Mouse (Mus musculus) thymus, adult 2 months (tissue): Measurements from ENCODE around the gene Ado. TPM values are rescaled to one million over a fixed set of nuclear protein-coding genes. Genes with fewer than 3 reads are reported as not detected.

Source experiments
- DNase-seq: peaks from one replicate; pipeline ENCODE4 v3.0.0; 2021
- H3K27ac ChIP-seq: fragments of 200-500 bp; 2 replicates; pipeline ENCODE4 v1.5.1; 2012; ENCODE audit warnings: low read length, control low read depth; ENCODE audit not compliant: control insufficient read depth, insufficient read depth
- H3K27me3 ChIP-seq: fragments of 200-500 bp; 2 replicates; pipeline ENCODE4 v1.6.1; 2012; ENCODE audit warnings: mild to moderate bottlenecking, low read length, moderate library complexity, mixed read lengths; ENCODE audit not compliant: control insufficient read depth, insufficient read depth
- H3K36me3 ChIP-seq: fragments of 200-500 bp; 2 replicates; pipeline ENCODE4 v1.6.1; 2012; ENCODE audit warnings: mild to moderate bottlenecking, low read length, moderate library complexity; ENCODE audit not compliant: control insufficient read depth, insufficient read depth
- H3K4me1 ChIP-seq: fragments of 200-500 bp; replicated peaks from 2 replicates; pipeline ENCODE4 v1.6.1; 2012; ENCODE audit warnings: low read length; ENCODE audit not compliant: control insufficient read depth, insufficient read depth
- H3K4me3 ChIP-seq: fragments of 200-500 bp; 2 replicates; pipeline ENCODE4 v1.5.1; 2012; ENCODE audit warnings: mild to moderate bottlenecking, low read length, control low read depth, moderate library complexity; ENCODE audit not compliant: control insufficient read depth, insufficient read depth
- CTCF ChIP-seq: fragments of 200-500 bp; IDR thresholded peaks from 2 replicates; pipeline ENCODE4 v1.5.1; 2012; ENCODE audit warnings: mild to moderate bottlenecking, control low read depth, low read length, moderate library complexity, borderline replicate concordance; ENCODE audit not compliant: control insufficient read depth, poor library complexity, insufficient read depth; ENCODE audit errors: extremely low read depth
- POLR2A ChIP-seq: fragments of 200-500 bp; IDR thresholded peaks from 2 replicates; pipeline ENCODE4 v1.6.1; 2012; ENCODE audit warnings: mild to moderate bottlenecking, low read length, control low read depth, moderate library complexity; ENCODE audit not compliant: control insufficient read depth, poor library complexity, insufficient read depth; ENCODE audit errors: extremely low read depth
- WGBS: fragments of 180-500 bp; shearing (Covaris S2); methylation state at CpG from one replicate; pipeline ENCODE4 v1.1.7; 2018; 5-methylcytosine and 5-hydroxymethylcytosine counted together
- polyA plus RNA-seq: library from polyadenylated mRNA; depleted of rRNA; stranded (reverse); fragments of >200 nt; gene quantifications from 2 replicates; pipeline ENCODE4 v1.2.3, GENCODE M21; 2012; rRNA removed

Ado gene
- polyA plus RNA-seq, result 20.7 and 25.0 TPM in 2 replicates

GRCm38 (mm10) chr10:67548877-67549731 is at the start of gene Ado:
Gene Ado, minus strand, starts transcription at chr10:67548955.
- under 1% methylated on average over 79 of the region's 79 CpGs for WGBS
- Histone ChIP-seq H3K4me3 (peak within 1 kb of the TSS; percentile 62), H3K36me3 (no peaks in the 10 kb centered on the region), H3K27me3 (no peaks in the 10 kb centered on the region), H3K27ac (peak within 1 kb of the TSS; percentile 70), H3K4me1 (peaks cover 12% of the 10 kb centered on the region)
- peak; percentile 80 for TF ChIP-seq CTCF
- peak; percentile 62 for TF ChIP-seq POLR2A
- DNase-seq, result peak; percentile 82

GRCm38 (mm10) chr10:67595278-67595677 is 46.5 kb upstream of the Ado start:
- Histone ChIP-seq H3K27ac (no peak overlapping the region), H3K4me1 (no peaks in the 10 kb centered on the region), H3K4me3 (no peak overlapping the region), H3K27me3 (no peaks in the 10 kb centered on the region), H3K36me3 (no peaks in the 10 kb centered on the region)
- no peak for DNase-seq
- TF ChIP-seq CTCF (no peak), POLR2A (no peak)
- WGBS, result 83% methylated on average over 3 of the region's 3 CpGs

- Histone ChIP-seq H3K4me3 (no peak overlapping the region), H3K27me3 (no peaks in the 10 kb centered on the region), H3K36me3 (no peaks in the 10 kb centered on the region), H3K27ac (no peak overlapping the region; the same call in 1 of the 2 replicates), H3K4me1 (peaks cover 27% of the 10 kb centered on the region)
- TF ChIP-seq CTCF, result no peak
- no peak for TF ChIP-seq POLR2A
- DNase-seq, result peak; percentile 56
- WGBS, result 40% methylated on average over 18 of the region's 18 CpGs
These were observed 37.3 kb upstream of the Ado start for GRCm38 (mm10) chr10:67585873-67586610.

- H3K27ac ChIP-seq, result no peak overlapping the region
- no peaks in the 10 kb centered on the region for H3K36me3 ChIP-seq
- no peak overlapping the region for H3K4me3 ChIP-seq
- H3K4me1 ChIP-seq, result peaks cover 27% of the 10 kb centered on the region
- no peaks in the 10 kb centered on the region for H3K27me3 ChIP-seq
- no peak for TF ChIP-seq POLR2A
- TF ChIP-seq CTCF, result no peak
- peak; percentile 46 for DNase-seq
- 12% methylated on average over 12 of the region's 12 CpGs for WGBS
These were observed 33.0 kb upstream of the Ado start for GRCm38 (mm10) chr10:67581698-67582285.

GRCm38 (mm10) chr10:67579830-67580229 is 31.1 kb upstream of the Ado start:
- Histone ChIP-seq H3K4me1 (peaks cover 11% of the 10 kb centered on the region), H3K36me3 (no peaks in the 10 kb centered on the region), H3K4me3 (no peak overlapping the region), H3K27ac (no peak overlapping the region), H3K27me3 (no peaks in the 10 kb centered on the region)
- TF ChIP-seq POLR2A (no peak), CTCF (no peak)
- WGBS, result 94% methylated on average over 4 of the region's 4 CpGs
- no peak for DNase-seq

- Histone ChIP-seq H3K36me3 (no peaks in the 10 kb centered on the region), H3K4me3 (no peak overlapping the region), H3K27me3 (no peaks in the 10 kb centered on the region), H3K27ac (no peak overlapping the region), H3K4me1 (no peaks in the 10 kb centered on the region)
- DNase-seq, result no peak
- TF ChIP-seq CTCF, result no peak
- TF ChIP-seq POLR2A, result no peak
- WGBS, result 95% methylated on average over 8 of the region's 8 CpGs
These were observed 24.6 kb upstream of the Ado start for GRCm38 (mm10) chr10:67573310-67573709.
